Mouse (Mus musculus) heart, postnatal 0 days (tissue): Measurements from ENCODE around the gene Elf1. TPM values are rescaled to one million over a fixed set of nuclear protein-coding genes. Genes with fewer than 3 reads are reported as not detected.

Experiments used
- ATAC-seq: fragments of 200-750 bp; cut with Nextera tagmentation; 2 replicates; pipeline ENCODE4 v1.8.0; 2017; ENCODE audit warnings: low read depth, moderate number of reproducible peaks, moderate library complexity; ENCODE audit not compliant: insufficient read depth
- DNase-seq: peaks from one replicate; pipeline ENCODE4 v3.0.0-alpha.2; 2016; ENCODE audit warnings: low spot score
- H3K27ac ChIP-seq: fragments of 300-500 bp; sonication (generic); 2 replicates; pipeline ENCODE4 v1.5.1; 2014; ENCODE audit warnings: low read depth, mild to moderate bottlenecking
- H3K27me3 ChIP-seq: fragments of 300-500 bp; sonication (generic); 2 replicates; pipeline ENCODE4 v1.6.1; 2014; ENCODE audit warnings: low read length, mixed read lengths; ENCODE audit not compliant: control insufficient read depth, insufficient read depth
- H3K36me3 ChIP-seq: fragments of 300-500 bp; sonication (generic); replicated peaks from 2 replicates; pipeline ENCODE4 v1.6.1; 2014; ENCODE audit warnings: low read length, mixed read lengths; ENCODE audit not compliant: control insufficient read depth, insufficient read depth
- H3K4me1 ChIP-seq: fragments of 300-500 bp; sonication (generic); 2 replicates; pipeline ENCODE4 v1.6.1; 2014; ENCODE audit warnings: antibody characterized with exemption; ENCODE audit not compliant: control insufficient read depth, insufficient read depth
- H3K4me2 ChIP-seq: fragments of 300-500 bp; sonication (generic); 2 replicates; pipeline ENCODE4 v1.6.1; 2014; ENCODE audit warnings: low read depth, mild to moderate bottlenecking, low read length, moderate library complexity
- H3K4me3 ChIP-seq: fragments of 300-500 bp; sonication (generic); 2 replicates; pipeline ENCODE4 v1.5.1; 2014; ENCODE audit warnings: low read depth, low read length
- H3K9ac ChIP-seq: fragments of 300-500 bp; sonication (generic); replicated peaks from 2 replicates; pipeline ENCODE4 v1.6.1; 2014; ENCODE audit warnings: low read depth, low read length, mixed read lengths
- H3K9me3 ChIP-seq: fragments of 300-500 bp; sonication (generic); replicated peaks from 2 replicates; pipeline ENCODE4 v1.6.1; 2016; ENCODE audit warnings: low read length; ENCODE audit not compliant: control insufficient read depth
- CTCF ChIP-seq: IDR thresholded peaks from 2 replicates; pipeline ENCODE4 v1.5.1; 2016; ENCODE audit warnings: antibody characterized with exemption, control low read depth, low read depth
- EP300 ChIP-seq: IDR thresholded peaks from 2 replicates; pipeline ENCODE4 v1.6.1; 2016; ENCODE audit warnings: antibody characterized with exemption, low read depth
- WGBS: fragments of 180-500 bp; shearing (Covaris S2); extraction: QIAGEN DNeasy Blood & Tissue Kit; methylation state at CpG from one replicate; pipeline ENCODE4 v1.1.7; 2014; 5-methylcytosine and 5-hydroxymethylcytosine counted together
- polyA plus RNA-seq: library from polyadenylated mRNA; unstranded; fragments of >200 nt; fragmentation: Nextera tagmentation; extraction: Ambion mirVana; gene quantifications from 2 replicates; pipeline ENCODE4 v1.2.1, GENCODE M21; 2015
- total RNA-seq: library from RNA; depleted of rRNA; stranded (reverse); fragments of >200 nt; gene quantifications from 2 replicates; pipeline ENCODE4 v1.2.3, GENCODE M21; 2014; ENCODE audit warnings: low replicate concordance

The Elf1 gene
- total and polyA plus RNA-seq, 2 experiments from 2014 or later, result 7.4 to 11.0 TPM

DNA sequence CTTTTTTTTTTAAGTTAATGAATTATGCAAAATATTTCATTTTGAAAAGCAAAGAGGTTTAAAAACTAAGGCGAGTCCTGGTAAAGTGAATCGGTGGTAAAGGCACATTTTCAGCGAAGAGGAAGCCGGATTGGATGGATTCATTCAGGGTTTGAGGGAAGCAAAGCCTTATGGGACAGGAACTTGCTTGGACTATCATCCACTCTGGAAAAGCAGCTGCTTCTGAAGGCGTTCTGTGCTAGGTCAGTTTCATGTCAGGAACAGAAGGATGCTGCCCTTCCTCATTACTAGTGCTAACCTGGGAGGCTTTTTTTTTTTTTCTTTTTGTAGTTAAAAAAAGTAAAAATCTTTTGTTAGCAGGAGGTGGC, 35.2 kb downstream of the Elf1 start:
- 78% methylated on average over 5 of the region's 5 CpGs for WGBS
- H3K4me3 ChIP-seq, result peak overlapping the region; percentile 26; the same call in 1 of the 2 replicates
- TF ChIP-seq CTCF (no peak), EP300 (no peak)

GRCm38 (mm10) chr14:79516751-79517150, 35.8 kb downstream of the Elf1 start:
- Histone ChIP-seq H3K27me3 (no peaks in the 10 kb centered on the region), H3K4me3 (peak overlapping the region; percentile 26; the same call in 1 of the 2 replicates), H3K27ac (no peak overlapping the region), H3K9me3 (no peaks in the 10 kb centered on the region), H3K36me3 (no peaks in the 10 kb centered on the region), H3K4me2 (peak overlapping the region; percentile 7; the same call in 1 of the 2 replicates), H3K4me1 (peaks cover 15% of the 10 kb centered on the region), H3K9ac (no peak overlapping the region; the same call in 1 of the 2 replicates)
- TF ChIP-seq EP300 (no peak), CTCF (no peak)
- ATAC-seq, result no peak
- no peak for DNase-seq
- 82% methylated on average over 2 of the region's 2 CpGs for WGBS

More for the DNA sequence above, 35.2 kb downstream of the Elf1 start:
- H3K9me3 ChIP-seq, result no peaks in the 10 kb centered on the region
- H3K27me3 ChIP-seq, result no peaks in the 10 kb centered on the region
- no peak overlapping the region for H3K9ac ChIP-seq
- H3K36me3 ChIP-seq, result no peaks in the 10 kb centered on the region
- no peak overlapping the region for H3K27ac ChIP-seq
- DNase-seq (peak; percentile 3), ATAC-seq (no peak)
- H3K4me1 ChIP-seq, result peaks cover 12% of the 10 kb centered on the region; the same call in 1 of the 2 replicates
- peak overlapping the region; percentile 7; the same call in 1 of the 2 replicates for H3K4me2 ChIP-seq

DNA sequence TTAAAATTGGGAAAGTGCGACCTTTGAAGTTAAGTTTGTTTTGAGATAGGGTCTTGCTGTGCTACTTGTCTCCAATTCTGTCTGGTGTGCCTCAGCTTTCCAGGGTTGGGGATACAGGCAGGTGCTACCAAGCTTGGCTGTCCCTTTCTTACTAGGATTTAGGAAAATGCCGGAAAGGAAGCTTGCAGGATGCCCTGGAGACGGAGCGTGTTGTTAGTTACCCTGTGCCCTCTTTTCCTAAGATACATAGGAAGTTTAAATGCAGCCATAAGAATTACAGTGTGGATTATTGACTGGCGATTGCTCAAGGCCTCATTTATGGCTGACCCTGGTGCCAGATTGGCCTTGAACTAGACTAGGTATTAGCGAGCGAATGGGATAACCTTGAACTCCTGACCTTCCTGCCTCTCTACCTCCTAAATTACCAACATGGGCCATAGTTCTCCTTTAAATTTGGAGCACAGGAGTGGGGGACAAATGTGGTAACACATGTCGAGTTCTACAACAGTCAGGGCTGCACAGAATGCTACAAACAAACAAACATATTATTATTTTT, 36.3 kb downstream of the Elf1 start:
- TF ChIP-seq EP300, result no peak
- TF ChIP-seq CTCF, result no peak
- H3K4me2 ChIP-seq, result peak overlapping the region; percentile 10; the same call in 1 of the 2 replicates
- peaks cover 15% of the 10 kb centered on the region for H3K4me1 ChIP-seq
- H3K9me3 ChIP-seq, result no peaks in the 10 kb centered on the region
- H3K9ac ChIP-seq, result no peak overlapping the region
- no peak overlapping the region for H3K27ac ChIP-seq
- DNase-seq, result no peak
- no peak for ATAC-seq
- H3K27me3 ChIP-seq, result no peaks in the 10 kb centered on the region
- WGBS, result 75% methylated on average over 8 of the region's 8 CpGs
- peak overlapping the region; percentile 26; the same call in 1 of the 2 replicates for H3K4me3 ChIP-seq
- H3K36me3 ChIP-seq, result no peaks in the 10 kb centered on the region

GRCm38 (mm10) chr14:79518123-79518522, 37.1 kb downstream of the Elf1 start:
- no peaks in the 10 kb centered on the region for H3K27me3 ChIP-seq
- no peak overlapping the region for H3K9ac ChIP-seq
- ATAC-seq, result no peak
- WGBS, result 69% methylated on average over 2 of the region's 2 CpGs
- H3K27ac ChIP-seq, result peak overlapping the region; percentile 26; the same call in 1 of the 2 replicates
- H3K36me3 ChIP-seq, result no peaks in the 10 kb centered on the region
- no peak for DNase-seq
- H3K9me3 ChIP-seq, result no peaks in the 10 kb centered on the region
- peak overlapping the region; percentile 9; the same call in 1 of the 2 replicates for H3K4me3 ChIP-seq
- H3K4me2 ChIP-seq, result peak overlapping the region; percentile 45; the same call in 1 of the 2 replicates
- H3K4me1 ChIP-seq, result peaks cover 24% of the 10 kb centered on the region
- TF ChIP-seq EP300 (no peak), CTCF (no peak)

- H3K27ac ChIP-seq, result peak overlapping the region; percentile 61
- ATAC-seq (no peak), DNase-seq (no peak)
- H3K4me1 ChIP-seq, result peaks cover 28% of the 10 kb centered on the region
- TF ChIP-seq EP300 (no peak), CTCF (no peak)
- no peaks in the 10 kb centered on the region for H3K27me3 ChIP-seq
- no peaks in the 10 kb centered on the region for H3K9me3 ChIP-seq
- no peaks in the 10 kb centered on the region for H3K36me3 ChIP-seq
- H3K9ac ChIP-seq, result peak overlapping the region; percentile 18; the same call in 1 of the 2 replicates
- H3K4me2 ChIP-seq, result peak overlapping the region; percentile 45
- 63% methylated on average over 19 of the region's 19 CpGs for WGBS
- H3K4me3 ChIP-seq, result peak overlapping the region; percentile 9; the same call in 1 of the 2 replicates
Measured at GRCm38 (mm10) chr14:79518761-79519662, 38.0 kb downstream of the Elf1 start.
